Mouse (Mus musculus) left cerebral cortex, postnatal 36 days (tissue): ENCODE measurements around the gene Mrps18b. TPM values are rescaled to one million over a fixed set of nuclear protein-coding genes. Genes with fewer than 3 reads are reported as not detected.

Source experiments
- DNase-seq, 2 experiments: peaks; one replicate each; pipeline ENCODE4 v3.0.0; 2021 to 2022; ENCODE audit warnings: low spot score in 2 of 2, mixed read lengths in 1 of 2
- intact Hi-C: fragments of 180-260 bp; cut with DNase I; formaldehyde crosslinking; loops from one replicate; pipeline ENCODE4 v1.15.1; 2025
- microRNA-seq: library from miRNA; unstranded; fragments of <30 nt; microRNA quantifications from one replicate; pipeline ENCODE4 v1.2.0, GENCODE M21; 2022
- total RNA-seq, 2 experiments: library from RNA; stranded (reverse); gene quantifications; 2 replicates each; pipeline ENCODE4 v1.2.3; 2021

The Mrps18b gene
- total RNA-seq, 2 experiments from 2014 or later: 38.0 to 46.2 TPM

DNA sequence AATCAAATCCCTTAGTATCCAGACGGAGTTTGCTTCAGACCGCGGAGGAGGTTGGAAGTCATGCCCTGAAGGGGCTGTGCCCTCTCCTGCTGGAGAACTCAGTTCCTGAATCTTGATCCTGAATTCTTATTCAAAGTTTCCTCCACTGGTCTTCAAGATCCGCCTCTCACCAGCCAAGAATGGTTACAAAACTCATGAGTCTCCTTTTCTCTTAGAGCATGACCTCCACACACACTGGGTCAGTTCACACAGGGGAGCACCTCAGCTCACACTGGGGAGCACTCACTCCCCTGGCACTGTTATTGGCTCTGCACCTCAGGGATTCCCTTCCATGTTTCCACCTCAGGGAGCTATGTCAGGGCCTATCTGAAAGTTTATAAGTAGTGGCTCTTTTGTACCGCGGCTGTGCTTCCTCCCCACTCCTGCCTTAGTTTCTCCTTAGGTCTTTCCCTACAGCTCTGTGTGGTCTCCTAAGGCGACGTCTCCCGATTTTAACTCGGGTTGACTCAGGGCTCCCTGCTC, 51.3 kb downstream of the Mrps18b start:
- DNase-seq: no peak
- intact Hi-C loops: no loop called here

DNA sequence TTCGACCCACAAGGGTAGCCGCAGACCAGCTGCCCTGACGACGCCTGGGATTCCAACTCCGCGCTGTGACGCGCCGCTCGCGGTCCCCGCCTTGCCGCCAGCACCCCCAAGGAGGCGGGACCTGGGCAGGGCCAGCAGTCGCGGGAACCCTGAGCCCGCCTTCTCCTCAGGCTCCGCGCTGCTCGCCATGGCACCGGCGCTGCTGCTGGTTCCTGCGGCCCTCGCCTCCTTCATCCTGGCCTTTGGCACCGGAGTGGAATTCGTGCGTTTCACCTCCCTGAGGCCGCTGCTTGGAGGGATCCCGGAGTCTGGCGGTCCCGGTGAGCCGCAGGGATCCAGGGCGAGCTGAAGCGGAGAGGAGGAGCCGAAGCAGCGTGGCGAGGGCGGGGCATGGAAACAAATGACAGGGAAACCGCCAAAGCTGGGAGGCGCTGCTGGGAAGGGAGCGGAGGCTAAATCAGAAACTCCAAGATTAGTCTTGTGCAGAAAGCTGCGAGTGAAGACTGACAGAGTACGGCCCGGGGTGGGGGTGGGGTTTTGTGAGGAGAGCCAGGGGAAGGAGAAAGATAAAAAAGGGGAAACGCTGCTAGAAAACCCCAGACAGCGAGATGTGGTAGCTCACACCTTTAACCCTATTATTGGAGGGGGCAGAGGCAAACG, 54.9 kb downstream of the Mrps18b start, which contains the start of gene Nrm:
Gene Nrm (plus strand): TSS at position 121 of the 660 bp plus-strand sequence.
- intact Hi-C loops: no loop called here
- DNase-seq: peak; percentile 91 to 93

DNA sequence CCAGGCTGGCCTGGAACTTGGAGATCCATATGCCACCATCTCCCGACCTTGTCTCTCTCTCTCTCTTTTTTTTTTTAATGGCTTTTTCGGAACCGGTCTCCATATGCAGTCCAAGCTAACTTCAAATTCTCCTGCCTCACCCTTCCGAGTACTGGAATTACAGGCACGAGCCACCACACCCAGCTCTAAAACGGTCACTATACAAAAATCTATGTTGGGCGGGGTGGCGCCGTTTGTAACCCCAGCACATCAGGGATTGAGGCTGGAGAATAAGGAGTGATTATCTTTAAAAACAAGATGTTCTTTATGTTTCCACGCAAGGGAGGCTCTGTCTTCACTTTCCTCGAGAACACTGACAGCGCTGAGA, 55.4 kb downstream of the Mrps18b start:
- DNase-seq: no peak
- intact Hi-C loops: no loop called here

Small RNA genes within 50 kb of the gene (microRNA-seq; reads per million reads assigned to microRNA genes)
- not detected for gene Gm28033
- gene Mir1894: 0.76 reads per million
- gene Mir877: 399 reads per million, percentile 68 among the genes with 10 or more reads in this experiment

Other genes with a start within 250 kb of the Mrps18b start
- gene Vars2, start 248.8 kb downstream of the Mrps18b start, total RNA-seq: 10 to 100 TPM; 30.1 to 40.0 TPM
- 10 to 100 TPM; 26.8 to 29.9 TPM for gene Gtf2h4, start 242.7 kb downstream of the Mrps18b start, total RNA-seq
- 10 to 100 TPM; 52.5 to 69.9 TPM for gene Ddr1, start 211.8 kb downstream of the Mrps18b start, total RNA-seq
- 10 to 100 TPM; 10.6 to 13.6 TPM for gene Ier3, start 94.7 kb downstream of the Mrps18b start, total RNA-seq
- gene Flot1, start 93.2 kb downstream of the Mrps18b start, total RNA-seq: 100 to 1,000 TPM; 146 to 149 TPM
- gene Tubb5, start 78.1 kb downstream of the Mrps18b start, total RNA-seq: 100 to 1,000 TPM; 441 to 478 TPM
- gene Mdc1, start 74.9 kb downstream of the Mrps18b start, total RNA-seq: 10 to 100 TPM; 16.5 to 16.9 TPM
- 1 to 10 TPM; 2.3 to 3.1 TPM for gene Nrm, start 55.1 kb downstream of the Mrps18b start, total RNA-seq
- 1 to 10 TPM; 9.2 to 9.3 TPM for gene Ppp1r18, start 50.8 kb downstream of the Mrps18b start, total RNA-seq
- 10 to 100 TPM; 26.0 to 32.0 TPM for gene Dhx16, start 36.6 kb downstream of the Mrps18b start, total RNA-seq
- gene 2310061I04Rik, start 19.0 kb downstream of the Mrps18b start, total RNA-seq: 10 to 100 TPM; 58.4 to 62.0 TPM
- 10 to 100 TPM; 51.1 to 63.9 TPM for gene Atat1, start 6.3 kb downstream of the Mrps18b start, total RNA-seq
- gene Ppp1r10, start within 50 bp of the Mrps18b start, total RNA-seq: 10 to 100 TPM; 62.5 to 84.5 TPM
- gene Abcf1, start 53.4 kb upstream of the Mrps18b start, total RNA-seq: 10 to 100 TPM; 71.0 to 77.8 TPM
- 100 to 1,000 TPM; 173 to 198 TPM for gene Gnl1, start 63.5 kb upstream of the Mrps18b start, total RNA-seq
- 10 to 100 TPM; 36.9 to 40.0 TPM for gene Prr3, start 63.8 kb upstream of the Mrps18b start, total RNA-seq
- gene H2-T24, start 104.2 kb upstream of the Mrps18b start, total RNA-seq: 1 to 10 TPM; 1.1 to 2.2 TPM
- gene H2-T23, start 116.5 kb upstream of the Mrps18b start, total RNA-seq: 10 to 100 TPM; 12.6 to 15.1 TPM
- gene H2-T22, start 126.4 kb upstream of the Mrps18b start, total RNA-seq: 10 to 100 TPM; 11.0 to 12.2 TPM
- under 1 TPM in 1 of 2 experiments, not detected in 1; 0.27 TPM for gene Gm6034, start 126.6 kb upstream of the Mrps18b start, total RNA-seq
- 1 to 10 TPM in 1 of 2 experiments, under 1 TPM in 1; 0.59 to 1.9 TPM for gene Gm11127, start 142.0 kb upstream of the Mrps18b start, total RNA-seq
- gene Gm19684, start 205.3 kb upstream of the Mrps18b start, total RNA-seq: not detected
- not detected for gene Gm7030, start 213.0 kb upstream of the Mrps18b start, total RNA-seq